Mouse (Mus musculus): ENCODE measurements around the gene Ephx1.

- TF ChIP-seq CTCF (IDR thresholded peaks at IDR 0.05; ENCODE audit: low read depth) (no peak), EP300 (IDR thresholded peaks at IDR 0.05; ENCODE audit: low read depth) (no peak)
Measured at GRCm38 (mm10) chr1:181007831-181008230, 12.9 kb downstream of the Ephx1 start.
